Mouse (Mus musculus) embryonic fibroblast, embryonic 13.5 days (primary cell): ENCODE data around the gene Ranbp3.

Source experiments
- CTCF ChIP-seq: IDR thresholded peaks from 2 replicates; pipeline ENCODE4 v1.5.1; 2011; ENCODE audit warnings: mild to moderate bottlenecking, control low read depth, low read length, moderate library complexity, borderline replicate concordance; ENCODE audit not compliant: insufficient read depth
- POLR2A ChIP-seq: IDR thresholded peaks from 2 replicates; pipeline ENCODE4 v1.6.1; 2011; ENCODE audit warnings: low read depth, mild to moderate bottlenecking, control low read depth, low read length, moderate library complexity

DNA sequence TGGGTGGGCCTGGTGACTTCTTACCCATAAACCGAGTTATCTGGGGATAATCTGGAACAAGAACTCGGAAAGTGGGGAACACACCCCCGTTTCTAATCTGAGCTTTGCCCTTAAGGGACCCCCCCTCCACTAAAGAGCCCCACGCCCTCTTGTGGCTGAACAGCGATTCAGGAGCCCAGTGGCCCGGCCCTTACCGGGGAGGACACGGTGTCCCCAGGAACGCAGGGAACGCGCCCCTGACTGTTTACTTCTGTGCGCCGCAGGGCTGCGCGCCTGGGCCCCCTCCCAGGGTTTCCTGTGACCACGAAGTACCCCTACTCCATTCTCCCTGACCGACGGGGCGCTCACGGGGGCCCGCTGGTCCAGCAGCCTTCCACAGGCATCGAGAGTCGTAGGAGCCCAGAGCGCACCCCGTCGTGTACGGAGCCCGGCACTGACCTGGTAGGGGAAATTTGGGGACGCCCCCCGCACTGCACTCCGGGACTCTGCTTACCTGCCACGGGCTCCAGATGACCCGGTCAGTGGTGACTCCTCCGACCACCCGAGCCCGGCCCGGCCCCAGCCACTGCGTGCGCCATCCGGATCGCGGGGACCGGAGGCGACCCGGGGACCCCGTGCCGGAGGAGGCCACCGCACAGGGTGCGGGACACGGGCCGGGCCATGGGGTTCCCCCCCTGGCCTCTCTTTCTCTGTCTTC lies 83.8 kb downstream of the Ranbp3 start:
- TF ChIP-seq CTCF = no peak
- TF ChIP-seq POLR2A = no peak
